Mouse (Mus musculus): ENCODE results near the gene Wdsub1. TPM values are rescaled to one million over a fixed set of nuclear protein-coding genes. Genes with fewer than 3 reads are reported as not detected.

Gene Wdsub1
- total and polyA plus RNA-seq, 2 experiments from 2014 or later = 42.8 to 268 TPM

GRCm38 (mm10) chr2:59878221-59878620 is 4.2 kb downstream of the Wdsub1 start:
- H3K4me2 ChIP-seq (ENCODE audit: low read depth, low read length) = no peak overlapping the region

DNA sequence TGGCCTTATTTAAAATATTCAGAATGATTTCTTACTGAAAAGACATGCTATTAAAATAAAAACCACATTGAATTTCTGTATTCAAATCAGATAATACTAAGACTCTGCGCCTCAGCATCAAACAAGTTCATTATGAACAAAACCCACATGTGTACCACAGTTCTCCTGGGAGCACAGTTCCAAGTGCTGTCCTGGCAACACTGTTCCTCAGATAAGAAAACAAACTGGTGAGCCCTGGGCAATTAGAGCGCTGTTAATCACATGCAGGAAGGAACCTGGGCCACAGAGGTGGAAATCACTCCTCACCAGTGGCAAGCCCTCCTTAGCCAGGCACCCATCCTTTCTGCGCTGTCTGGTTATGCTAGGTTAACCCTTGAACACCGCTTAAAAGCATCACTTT is 5.1 kb downstream of the Wdsub1 start:
- no peak overlapping the region for H3K27ac ChIP-seq (ENCODE audit: low read depth)
- no peak overlapping the region for H3K4me2 ChIP-seq (ENCODE audit: low read depth, low read length)
- H3K4me1 ChIP-seq (ENCODE audit: control insufficient read depth, insufficient read depth) = peaks cover 7% of the 10 kb centered on the region; the same call in 1 of the 2 replicates
- no peaks in the 10 kb centered on the region for H3K27me3 ChIP-seq (ENCODE audit: control insufficient read depth, insufficient read depth, low read length)
- WGBS = 76% methylated on average over 4 of the region's 4 CpGs
- DNase-seq (ENCODE audit: low spot score) (no peak), ATAC-seq (ENCODE audit: insufficient read depth, low read depth) (no peak)
- no peak overlapping the region for H3K4me3 ChIP-seq (ENCODE audit: low read depth, low read length)
- H3K9me3 ChIP-seq (replicated peaks; ENCODE audit: control insufficient read depth, low read length) = no peaks in the 10 kb centered on the region
- TF ChIP-seq CTCF (IDR thresholded peaks at IDR 0.05; ENCODE audit: low read depth) (no peak), EP300 (IDR thresholded peaks at IDR 0.05; ENCODE audit: low read depth) (no peak)
- H3K9ac ChIP-seq (replicated peaks; ENCODE audit: low read depth, low read length) = no peak overlapping the region
- H3K36me3 ChIP-seq (replicated peaks; ENCODE audit: control insufficient read depth, insufficient read depth, low read length) = peaks cover 29% of the 10 kb centered on the region

More at GRCm38 (mm10) chr2:59878221-59878620, 4.2 kb downstream of the Wdsub1 start:
- Histone ChIP-seq H3K9me3 (replicated peaks; ENCODE audit: control insufficient read depth, low read length) (no peaks in the 10 kb centered on the region), H3K4me3 (ENCODE audit: low read depth, low read length) (no peak overlapping the region), H3K27me3 (ENCODE audit: control insufficient read depth, insufficient read depth, low read length) (no peaks in the 10 kb centered on the region), H3K36me3 (replicated peaks; ENCODE audit: control insufficient read depth, insufficient read depth, low read length) (peaks cover 21% of the 10 kb centered on the region), H3K4me1 (ENCODE audit: control insufficient read depth, insufficient read depth) (peaks cover 12% of the 10 kb centered on the region), H3K27ac (ENCODE audit: low read depth) (no peak overlapping the region), H3K9ac (replicated peaks; ENCODE audit: low read depth, low read length) (no peak overlapping the region)
- DNase-seq (ENCODE audit: low spot score) = no peak
- TF ChIP-seq CTCF (IDR thresholded peaks at IDR 0.05; ENCODE audit: low read depth) (no peak), EP300 (IDR thresholded peaks at IDR 0.05; ENCODE audit: low read depth) (no peak)
- 78% methylated on average over 19 of the region's 19 CpGs for WGBS
- ATAC-seq (ENCODE audit: insufficient read depth, low read depth) = no peak

DNA sequence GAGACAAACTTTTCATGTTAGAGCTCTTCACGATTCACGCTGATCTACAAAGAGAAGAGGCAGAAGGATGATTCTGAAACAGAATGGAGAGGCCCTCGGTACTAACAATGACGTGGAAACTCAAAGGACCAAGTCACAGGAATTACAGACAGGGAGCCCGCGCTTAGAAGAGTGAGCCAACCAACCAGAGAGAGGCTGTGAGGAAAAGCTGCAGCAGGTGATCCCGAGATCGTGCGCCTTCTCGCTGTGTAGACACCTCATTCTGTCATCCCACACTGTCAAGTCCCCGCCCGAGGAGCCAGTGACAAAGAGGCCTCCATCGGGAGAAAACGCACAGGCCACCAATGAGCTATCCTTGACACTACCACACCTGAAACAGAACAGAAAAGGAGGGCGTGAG is 5.9 kb downstream of the Wdsub1 start:
- DNase-seq (ENCODE audit: low spot score) = no peak
- no peak overlapping the region for H3K4me3 ChIP-seq (ENCODE audit: low read depth, low read length)
- H3K27me3 ChIP-seq (ENCODE audit: control insufficient read depth, insufficient read depth, low read length) = no peaks in the 10 kb centered on the region
- no peak overlapping the region for H3K27ac ChIP-seq (ENCODE audit: low read depth)
- H3K4me2 ChIP-seq (ENCODE audit: low read depth, low read length) = no peak overlapping the region
- H3K36me3 ChIP-seq (replicated peaks; ENCODE audit: control insufficient read depth, insufficient read depth, low read length) = peaks cover 34% of the 10 kb centered on the region
- WGBS = 92% methylated on average over 15 of the region's 15 CpGs
- H3K9me3 ChIP-seq (replicated peaks; ENCODE audit: control insufficient read depth, low read length) = no peaks in the 10 kb centered on the region
- no peak for ATAC-seq (ENCODE audit: insufficient read depth, low read depth)
- TF ChIP-seq CTCF (IDR thresholded peaks at IDR 0.05; ENCODE audit: low read depth) (no peak), EP300 (IDR thresholded peaks at IDR 0.05; ENCODE audit: low read depth) (no peak)
- H3K4me1 ChIP-seq (ENCODE audit: control insufficient read depth, insufficient read depth) = peaks cover 3% of the 10 kb centered on the region; the same call in 1 of the 2 replicates
- no peak overlapping the region for H3K9ac ChIP-seq (replicated peaks; ENCODE audit: low read depth, low read length)

DNA sequence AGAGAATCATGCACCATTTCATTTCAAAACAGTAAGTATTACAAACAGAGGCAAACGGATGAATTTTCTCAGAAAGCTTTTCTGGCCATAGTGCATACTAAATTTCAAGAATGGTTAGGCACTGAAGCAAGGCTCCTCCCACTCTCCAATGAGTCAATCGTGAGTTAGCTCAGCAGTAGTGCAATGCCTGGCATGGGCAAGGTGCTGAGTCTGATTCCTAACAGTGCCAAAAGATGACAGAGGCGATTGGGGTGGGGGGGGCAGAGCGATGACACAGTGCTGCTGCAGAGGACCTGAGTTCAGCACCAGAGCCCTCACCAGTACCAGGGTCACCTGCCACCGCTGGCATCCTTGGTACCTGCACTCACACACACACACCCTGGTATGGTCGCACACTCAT is 11.9 kb downstream of the Wdsub1 start:
- Histone ChIP-seq H3K9me3 (replicated peaks; ENCODE audit: control insufficient read depth, low read length) (no peaks in the 10 kb centered on the region), H3K27ac (ENCODE audit: low read depth) (no peak overlapping the region), H3K27me3 (ENCODE audit: control insufficient read depth, insufficient read depth, low read length) (no peaks in the 10 kb centered on the region), H3K4me1 (ENCODE audit: control insufficient read depth, insufficient read depth) (no peaks in the 10 kb centered on the region), H3K9ac (replicated peaks; ENCODE audit: low read depth, low read length) (no peak overlapping the region), H3K4me3 (ENCODE audit: low read depth, low read length) (no peak overlapping the region), H3K36me3 (replicated peaks; ENCODE audit: control insufficient read depth, insufficient read depth, low read length) (peaks cover 26% of the 10 kb centered on the region), H3K4me2 (ENCODE audit: low read depth, low read length) (no peak overlapping the region)
- 83% methylated on average over 6 of the region's 6 CpGs for WGBS
- ATAC-seq (ENCODE audit: insufficient read depth, low read depth) = no peak
- TF ChIP-seq EP300 (IDR thresholded peaks at IDR 0.05; ENCODE audit: low read depth) (no peak), CTCF (IDR thresholded peaks at IDR 0.05; ENCODE audit: low read depth) (no peak)
- no peak for DNase-seq (ENCODE audit: low spot score)

DNA sequence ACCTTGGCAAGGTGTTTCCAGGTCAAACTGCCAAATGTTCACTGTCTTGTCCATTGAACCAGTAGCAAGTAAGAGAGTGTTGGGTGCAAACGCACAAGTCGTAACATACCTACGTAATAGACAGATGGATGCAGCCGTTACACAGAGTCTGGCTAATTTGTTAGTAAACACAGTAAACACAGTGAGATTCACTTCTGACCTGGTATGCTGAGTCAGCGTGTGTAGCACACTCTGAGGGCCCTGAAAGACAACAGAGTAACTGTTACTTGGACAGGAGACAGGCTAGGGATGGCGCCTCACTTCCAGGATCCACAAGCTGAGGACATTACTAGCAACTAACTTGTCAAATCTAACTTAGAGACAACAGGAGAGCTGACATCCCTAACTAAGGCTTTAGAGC is 19.8 kb downstream of the Wdsub1 start:
- no peak for DNase-seq (ENCODE audit: low spot score)
- Histone ChIP-seq H3K4me3 (ENCODE audit: low read depth, low read length) (no peak overlapping the region), H3K4me2 (ENCODE audit: low read depth, low read length) (no peak overlapping the region), H3K36me3 (replicated peaks; ENCODE audit: control insufficient read depth, insufficient read depth, low read length) (peaks cover 43% of the 10 kb centered on the region), H3K4me1 (ENCODE audit: control insufficient read depth, insufficient read depth) (no peaks in the 10 kb centered on the region), H3K27me3 (ENCODE audit: control insufficient read depth, insufficient read depth, low read length) (no peaks in the 10 kb centered on the region), H3K9ac (replicated peaks; ENCODE audit: low read depth, low read length) (no peak overlapping the region), H3K27ac (ENCODE audit: low read depth) (no peak overlapping the region), H3K9me3 (replicated peaks; ENCODE audit: control insufficient read depth, low read length) (no peaks in the 10 kb centered on the region)
- TF ChIP-seq EP300 (IDR thresholded peaks at IDR 0.05; ENCODE audit: low read depth) (no peak), CTCF (IDR thresholded peaks at IDR 0.05; ENCODE audit: low read depth) (no peak)
- WGBS = 92% methylated on average over 6 of the region's 6 CpGs
- no peak for ATAC-seq (ENCODE audit: insufficient read depth, low read depth)

DNA sequence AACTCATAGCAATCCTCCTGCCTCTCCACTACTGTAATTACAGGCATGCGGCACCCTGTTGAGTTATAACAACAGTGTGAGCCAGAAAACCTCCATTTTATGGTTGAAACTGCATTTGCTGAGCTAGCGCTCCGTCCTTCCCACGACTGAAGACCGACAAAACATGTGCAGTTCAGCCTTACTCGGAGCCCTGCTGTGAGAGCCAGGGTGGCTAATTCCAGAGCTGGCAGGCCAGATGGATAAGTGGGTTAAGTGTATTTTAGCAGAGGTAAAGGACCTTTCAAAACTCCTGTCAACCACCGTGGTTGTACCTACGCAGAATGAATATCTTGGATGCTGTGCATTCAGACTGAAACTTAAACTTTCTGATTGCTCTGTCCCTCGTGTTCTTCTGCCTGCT is 28.0 kb downstream of the Wdsub1 start:
- 84% methylated on average over 9 of the region's 9 CpGs for WGBS
- H3K4me1 ChIP-seq (ENCODE audit: control insufficient read depth, insufficient read depth) = no peaks in the 10 kb centered on the region
- H3K4me2 ChIP-seq (ENCODE audit: low read depth, low read length) = no peak overlapping the region
- ATAC-seq (ENCODE audit: insufficient read depth, low read depth) (no peak), DNase-seq (ENCODE audit: low spot score) (no peak)
- no peak overlapping the region for H3K27ac ChIP-seq (ENCODE audit: low read depth)
- no peak overlapping the region for H3K4me3 ChIP-seq (ENCODE audit: low read depth, low read length)
- H3K27me3 ChIP-seq (ENCODE audit: control insufficient read depth, insufficient read depth, low read length) = no peaks in the 10 kb centered on the region
- peaks cover 27% of the 10 kb centered on the region; the same call in 1 of the 2 replicates for H3K36me3 ChIP-seq (replicated peaks; ENCODE audit: control insufficient read depth, insufficient read depth, low read length)
- no peaks in the 10 kb centered on the region for H3K9me3 ChIP-seq (replicated peaks; ENCODE audit: control insufficient read depth, low read length)
- no peak for TF ChIP-seq CTCF (IDR thresholded peaks at IDR 0.05; ENCODE audit: low read depth)
- TF ChIP-seq EP300 (IDR thresholded peaks at IDR 0.05; ENCODE audit: low read depth) = no peak
- no peak overlapping the region for H3K9ac ChIP-seq (replicated peaks; ENCODE audit: low read depth, low read length)

Data from heart, postnatal 0 days (tissue).